Mouse (Mus musculus) lung, postnatal 0 days (tissue): ENCODE measurements around the gene Gucy2c.

ENCODE experiments used
- CTCF ChIP-seq: IDR thresholded peaks from 2 replicates; pipeline ENCODE4 v1.5.1; 2016; ENCODE audit warnings: antibody characterized with exemption, mild to moderate bottlenecking
- EP300 ChIP-seq: IDR thresholded peaks from 2 replicates; pipeline ENCODE4 v1.6.1; 2016; ENCODE audit warnings: antibody characterized with exemption, mild to moderate bottlenecking, control low read depth

GRCm38 (mm10) chr6:136650664-136651063 is 130.9 kb downstream of the Gucy2c start:
- TF ChIP-seq CTCF (no peak), EP300 (no peak)
